Mouse (Mus musculus): Measurements from ENCODE around the gene Zfp607b.

Zfp607b gene

DNA sequence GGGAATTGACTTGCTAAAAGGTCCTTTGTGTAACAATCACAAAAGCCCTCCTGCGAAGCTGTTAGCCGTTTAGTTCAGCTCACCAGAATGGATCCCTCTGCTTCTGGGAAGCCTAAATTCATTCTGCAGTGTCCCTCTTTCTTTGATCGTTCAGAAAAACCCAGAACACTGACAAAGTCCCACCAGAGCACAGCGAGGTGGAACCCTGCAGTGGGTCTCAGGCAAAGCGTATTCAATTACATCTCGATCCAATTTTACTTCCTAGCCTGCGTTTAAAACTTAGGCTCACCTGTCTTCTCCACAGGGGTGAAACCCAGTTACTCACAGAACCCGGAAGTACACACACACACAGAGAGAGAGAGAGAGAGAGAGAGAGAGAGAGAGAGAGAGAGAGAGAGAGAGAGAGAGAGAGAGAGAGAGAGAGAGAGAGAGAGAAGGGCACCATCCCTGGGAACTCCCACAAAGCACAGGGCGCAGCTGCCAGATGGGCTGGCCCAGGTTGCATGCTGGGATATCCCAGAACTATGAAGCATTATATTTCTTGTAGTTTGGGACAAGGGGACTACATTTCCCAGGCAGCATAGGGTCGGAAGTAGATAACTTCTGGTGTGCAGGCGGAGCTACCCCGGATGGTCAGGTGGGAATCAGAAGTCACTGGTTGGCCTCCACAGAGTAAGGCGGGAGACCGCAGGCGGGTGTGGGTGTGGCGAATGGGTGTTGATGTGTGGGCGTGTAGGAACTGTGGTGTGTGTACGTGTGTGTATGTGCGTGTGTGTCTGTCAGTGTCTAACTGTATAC lies at the start of gene Zfp607b:
Gene Zfp607b, plus strand, starts transcription at position 526 of the 798 bp plus-strand sequence.
- peak; percentile 98 for DNase-seq

GRCm38 (mm10) chr7:27644471-27644870 lies 44.7 kb upstream of the Zfp607b start:
- DNase-seq: no peak

GRCm38 (mm10) chr7:27646516-27646915 lies 42.6 kb upstream of the Zfp607b start:
- DNase-seq: no peak

DNA sequence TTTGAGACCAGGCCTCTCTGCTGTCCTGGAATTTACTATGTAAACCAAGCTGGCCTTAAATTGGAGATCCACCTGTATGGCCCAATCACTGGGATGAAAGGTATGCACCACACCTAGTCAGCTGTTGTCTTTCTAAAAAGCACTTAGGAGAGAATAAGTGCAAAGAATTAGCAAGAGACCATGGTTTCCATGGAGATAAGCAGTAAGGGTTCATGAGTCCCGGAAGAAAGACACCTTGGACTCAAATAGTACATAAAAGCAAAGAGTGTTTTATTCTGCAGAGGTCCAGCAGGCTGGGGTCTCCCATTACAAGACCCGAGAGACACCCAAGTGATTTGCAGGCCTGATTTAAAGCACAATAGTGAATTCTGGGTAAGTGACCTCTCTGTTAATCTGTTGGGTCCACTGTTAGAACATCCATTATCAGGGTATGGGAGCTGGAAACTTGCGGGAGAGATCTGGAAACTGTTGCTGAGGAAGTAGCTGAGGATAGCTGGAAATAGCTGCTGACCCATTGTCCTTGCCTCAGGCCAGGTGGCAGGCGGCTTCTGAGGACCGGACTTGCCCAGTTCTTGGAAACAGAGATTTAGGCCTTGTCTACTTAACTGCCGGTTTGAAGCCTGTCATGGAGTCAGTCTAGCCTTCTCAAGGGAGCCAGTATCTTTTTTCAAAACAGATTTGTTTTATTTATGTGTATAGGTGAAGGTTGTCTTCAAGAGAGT lies 41.7 kb upstream of the Zfp607b start:
- DNase-seq: no peak

GRCm38 (mm10) chr7:27649723-27650122 lies 39.4 kb upstream of the Zfp607b start:
- no peak for DNase-seq

DNA sequence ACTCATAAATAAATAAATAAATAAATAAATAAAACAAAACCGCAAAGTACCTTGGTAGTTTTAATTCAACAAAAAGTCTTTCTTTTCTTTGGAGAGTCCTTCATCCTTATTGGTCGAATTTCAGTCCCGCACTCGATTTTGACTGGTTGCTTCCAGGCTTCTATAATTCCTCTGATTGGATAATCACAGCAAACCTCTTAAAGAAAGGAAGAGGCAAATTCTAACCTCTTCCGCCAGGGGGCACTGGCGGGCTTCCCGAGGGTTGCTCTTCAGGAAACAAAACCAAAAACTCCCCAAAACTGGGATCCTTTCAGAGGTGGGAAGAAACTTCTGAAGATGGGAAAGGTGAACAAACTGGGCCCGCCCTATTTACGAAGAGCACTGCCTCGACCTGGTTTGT lies 38.2 kb upstream of the Zfp607b start:
- peak; percentile 91 for DNase-seq

- DNase-seq: peak; percentile 83
Observed at GRCm38 (mm10) chr7:27653681-27654437, 35.3 kb upstream of the Zfp607b start, which contains the start of gene Ttc9b. Gene Ttc9b, plus strand, starts transcription at chr7:27653915.

GRCm38 (mm10) chr7:27654607-27655276 lies 34.4 kb upstream of the Zfp607b start:
- peak; percentile 56 for DNase-seq

DNA sequence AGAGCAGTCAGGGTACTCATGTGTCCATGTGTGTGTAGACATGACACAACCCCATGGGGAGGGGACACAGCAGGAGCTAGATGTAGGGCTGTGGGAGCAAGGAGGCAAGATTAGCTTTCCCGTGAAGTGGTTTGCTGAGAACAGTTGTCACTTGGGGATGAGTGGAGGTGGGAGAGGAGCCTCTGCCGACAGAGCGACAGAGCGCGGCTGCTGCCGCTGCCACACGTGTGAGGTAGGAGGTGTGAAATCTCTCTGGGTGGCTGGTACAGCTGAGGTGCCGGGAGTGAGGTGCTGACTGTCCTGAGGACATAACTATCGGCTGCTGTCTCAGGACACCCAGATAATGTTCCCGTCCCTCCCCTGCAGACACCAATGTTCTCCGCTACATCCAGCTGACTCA lies 33.6 kb upstream of the Zfp607b start:
- DNase-seq: no peak

- no peak for DNase-seq
Observed at GRCm38 (mm10) chr7:27656600-27656999, 32.5 kb upstream of the Zfp607b start.

DNA sequence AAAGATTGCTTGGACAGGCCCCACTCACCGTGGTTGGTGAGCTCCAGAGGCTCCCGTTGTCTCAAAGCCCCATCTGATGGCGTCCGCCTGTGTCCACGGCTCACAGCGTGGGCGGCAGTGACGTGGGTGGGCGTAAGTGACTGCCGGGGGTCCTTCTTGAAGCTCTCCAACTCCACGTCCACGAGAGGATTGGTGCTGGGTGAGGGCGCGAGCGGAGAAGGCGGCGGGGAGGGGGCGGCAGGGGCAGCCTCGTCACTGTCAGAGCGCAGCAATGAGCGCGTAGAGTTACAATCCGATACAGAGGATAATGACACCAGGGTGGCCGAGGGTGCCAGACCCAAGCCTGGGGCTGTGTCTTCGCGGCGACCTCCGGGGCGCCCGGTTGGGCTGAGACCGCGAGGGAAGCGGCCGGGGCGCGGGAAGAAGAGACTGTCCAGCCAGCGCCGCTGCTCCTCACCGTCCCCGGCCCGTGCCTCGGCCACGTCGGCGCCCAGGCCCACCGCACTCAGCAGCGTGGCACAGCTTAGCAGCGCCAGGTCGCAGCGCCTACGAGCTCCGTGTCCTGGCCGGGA lies 31.2 kb upstream of the Zfp607b start:
- DNase-seq: no peak

DNA sequence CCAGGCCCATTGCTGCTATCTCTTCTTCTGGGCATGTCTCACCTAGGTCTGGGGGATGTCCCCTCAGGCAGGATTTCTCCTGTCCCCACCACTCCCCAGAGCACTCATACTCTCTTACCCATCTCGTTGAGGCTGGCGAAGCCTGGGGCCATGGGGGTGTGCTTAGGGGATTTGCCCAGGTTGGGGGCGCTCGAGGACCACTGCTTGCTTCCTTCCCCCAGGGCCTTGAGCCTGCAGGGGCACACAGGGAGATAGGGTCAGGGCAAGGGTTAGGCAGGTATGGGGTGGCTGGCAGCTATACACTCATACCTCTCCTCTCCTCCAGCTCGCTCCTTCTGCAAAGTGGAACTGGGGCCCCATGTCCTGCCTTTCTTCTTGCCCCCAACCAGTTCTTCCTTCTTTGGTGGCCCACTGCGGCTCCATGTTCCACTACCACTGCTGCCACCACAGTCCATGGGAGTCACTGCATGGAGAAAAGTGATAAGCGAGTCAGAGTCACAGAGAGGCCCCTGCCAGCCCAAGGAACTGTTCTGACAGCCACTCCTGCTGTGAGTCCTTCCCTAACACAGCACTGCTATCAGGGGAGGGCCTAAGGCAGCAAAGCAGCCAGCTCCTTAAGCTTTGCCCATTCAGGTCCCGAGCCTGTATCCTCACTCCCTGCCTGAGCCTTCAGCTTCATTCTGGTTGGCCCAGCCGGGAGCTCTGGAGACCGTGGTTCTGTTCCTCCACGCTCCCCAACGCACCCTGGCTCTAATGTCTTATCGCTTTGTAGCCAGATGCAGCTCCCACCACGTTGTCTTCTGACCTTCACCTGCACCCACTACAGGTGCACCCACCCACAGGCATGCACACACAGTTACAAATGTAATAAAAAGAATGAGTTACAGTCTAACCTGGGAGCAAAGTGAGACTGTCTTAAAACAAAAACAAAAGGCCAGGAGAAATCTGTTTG lies 30.2 kb upstream of the Zfp607b start:
- no peak for DNase-seq

DNA sequence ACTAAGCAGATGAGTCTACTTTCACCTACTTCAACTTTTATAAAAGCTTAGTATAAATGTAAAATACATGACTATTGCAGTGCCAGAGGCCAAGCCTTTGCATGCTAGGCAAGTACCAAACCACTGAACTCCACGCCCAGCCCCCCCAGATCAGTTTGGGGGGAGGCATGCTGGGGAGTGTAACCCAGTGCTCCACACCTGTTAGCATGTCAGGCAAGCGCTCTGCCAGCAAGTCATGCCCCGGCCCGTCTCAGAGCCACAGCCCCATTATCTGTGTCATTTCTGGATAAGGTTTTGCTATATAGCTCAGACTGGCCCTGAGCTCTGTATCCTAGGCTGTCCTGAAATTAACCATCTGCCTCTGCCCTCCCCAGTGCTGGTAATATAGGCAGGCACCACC lies 27.1 kb upstream of the Zfp607b start:
- DNase-seq: no peak

GRCm38 (mm10) chr7:27673064-27673574 lies 16.0 kb upstream of the Zfp607b start:
- DNase-seq: no peak

GRCm38 (mm10) chr7:27673575-27674131 lies 15.5 kb upstream of the Zfp607b start:
- DNase-seq: peak; percentile 35

DNA sequence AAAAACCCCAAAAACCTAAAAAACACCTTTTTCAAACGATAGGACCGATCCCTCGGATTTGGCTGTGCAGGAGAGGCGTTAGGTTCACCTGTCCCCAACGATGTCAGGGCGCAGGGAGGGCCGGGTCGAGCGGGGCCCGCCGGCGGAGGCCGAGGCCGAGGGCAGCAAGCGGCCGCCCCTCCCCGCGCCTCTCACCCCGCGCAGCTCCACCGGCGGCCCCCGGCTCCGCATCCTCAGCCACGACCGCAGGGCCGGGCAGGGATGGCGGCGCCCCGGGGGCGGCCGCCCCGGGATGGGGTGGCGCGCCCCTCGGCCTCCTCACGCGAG lies 15.0 kb upstream of the Zfp607b start:
- DNase-seq: no peak

- peak; percentile 97 for DNase-seq
Observed at GRCm38 (mm10) chr7:27674522-27675221, 14.5 kb upstream of the Zfp607b start, which contains the start of gene Map3k10. Gene Map3k10, minus strand, starts transcription at chr7:27674598.

DNA sequence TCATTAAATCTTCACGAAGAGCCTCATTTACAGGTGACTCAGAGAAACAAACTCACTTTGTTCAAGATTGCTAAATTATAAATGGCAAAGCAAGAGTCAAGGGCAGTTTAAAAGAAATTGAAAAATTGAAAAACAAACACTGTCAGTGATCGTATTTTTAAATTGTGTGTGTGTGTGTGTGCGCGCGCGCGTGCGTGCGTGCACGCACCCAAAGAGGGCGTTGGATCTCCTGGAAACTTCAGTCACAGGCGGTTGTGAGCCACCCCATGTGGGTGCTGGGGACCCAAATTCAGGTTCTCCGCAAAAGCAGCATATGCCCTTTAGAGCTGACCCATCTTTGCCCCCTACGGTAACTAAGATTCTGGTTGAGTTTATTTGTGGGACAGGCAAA lies 13.9 kb upstream of the Zfp607b start:
- no peak for DNase-seq

- no peak for DNase-seq
Observed at GRCm38 (mm10) chr7:27683218-27683617, 5.9 kb upstream of the Zfp607b start.

DNA sequence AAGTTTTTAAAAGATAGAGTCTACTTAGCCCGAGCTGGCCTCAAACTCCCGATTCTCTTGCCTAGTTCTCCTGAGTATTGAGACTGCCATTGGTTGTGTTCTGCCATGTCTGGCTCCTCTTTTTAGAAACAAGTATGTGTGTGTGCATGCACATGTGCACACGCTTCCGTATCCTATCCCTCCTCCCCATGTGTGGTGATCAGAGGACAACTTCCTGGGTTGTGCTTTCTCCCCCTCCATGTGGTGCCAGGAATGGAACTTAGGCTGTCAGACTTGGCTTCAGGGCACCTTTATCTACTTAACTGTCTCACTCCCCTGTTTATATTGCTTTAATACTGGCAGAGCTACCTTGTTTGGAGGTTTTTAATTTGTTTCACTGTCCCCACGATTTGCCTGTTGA lies 3.9 kb upstream of the Zfp607b start:
- DNase-seq: no peak
